Mouse (Mus musculus): ENCODE results near the gene Rtl10. TPM values are rescaled to one million over a fixed set of nuclear protein-coding genes. Genes with fewer than 3 reads are reported as not detected.

Rtl10 gene
- total and polyA plus RNA-seq, 3 experiments = 4.8 to 21.1 (median 9.8) TPM

DNA sequence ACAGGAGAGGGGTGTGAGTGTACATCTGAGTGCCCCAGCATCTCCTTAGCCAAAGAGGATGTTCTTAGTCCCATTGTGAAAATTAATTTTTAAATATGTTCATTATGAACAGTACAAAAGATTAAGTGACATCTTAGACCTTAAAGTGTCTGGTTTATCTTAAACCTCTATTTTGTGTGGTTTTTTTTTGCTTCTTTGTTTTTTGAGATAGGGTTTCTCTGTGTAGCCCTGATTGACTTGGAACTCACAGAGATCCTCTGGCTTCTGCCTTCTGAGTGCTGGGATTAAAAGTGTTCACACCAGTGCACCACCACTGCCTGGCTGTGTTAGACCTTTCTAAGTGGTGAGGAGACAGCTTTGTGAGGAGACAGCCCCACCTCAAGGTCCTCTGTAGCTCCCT lies 40.0 kb upstream of the Rtl10 start:
- Histone ChIP-seq H3K36me3 (replicated peaks in 1 of 2; ENCODE audit: control insufficient read depth in 1 of 2, insufficient read depth in 1 of 2, low read length in 1 of 2) (peaks cover 27 to 82% of the 10 kb centered on the region in 2 experiments), H3K4me2 (ENCODE audit: insufficient read depth, low read depth, poor library complexity, severe bottlenecking) (no peak overlapping the region)
- TF ChIP-seq EP300 (IDR thresholded peaks at IDR 0.05; ENCODE audit: low read length) = no peak

DNA sequence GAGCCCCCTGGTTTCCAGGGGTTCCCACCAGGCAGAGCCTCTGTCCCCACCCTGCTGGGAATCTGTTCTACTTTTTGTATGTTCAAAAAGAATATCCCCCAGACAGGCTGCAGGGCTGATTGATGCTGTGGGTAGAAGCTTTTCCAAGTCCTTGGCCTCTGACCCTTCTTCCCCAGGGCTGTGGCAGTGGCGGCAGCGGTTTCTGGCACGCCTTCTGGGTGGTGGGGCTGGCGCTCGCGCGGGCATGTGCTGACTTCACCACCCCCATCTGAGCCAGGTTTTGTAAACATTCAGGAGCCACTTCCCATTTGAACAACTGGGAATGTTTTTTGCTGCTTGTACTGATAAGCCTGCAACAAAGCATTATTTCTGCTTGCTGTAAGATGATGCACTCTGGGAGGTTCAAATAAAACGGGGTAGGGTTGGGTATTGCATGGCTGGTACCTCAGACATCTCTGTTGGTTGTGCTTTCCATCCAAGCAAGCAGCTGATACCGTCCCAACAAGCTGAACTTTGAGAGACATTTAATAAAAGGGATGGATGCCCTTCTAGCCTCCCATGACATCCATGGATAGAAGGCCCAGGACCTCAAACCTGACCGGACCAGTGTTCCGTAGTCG lies 39.3 kb upstream of the Rtl10 start:
- Histone ChIP-seq H3K4me3 (replicated peaks in 1 of 3; ENCODE audit: low read depth in 2 of 3, low read length in 2 of 3, poor library complexity in 1 of 3) (no peak overlapping the region), H3K4me1 (ENCODE audit: control insufficient read depth in 1 of 2, insufficient read depth in 2 of 2) (peaks cover 12 to 47% of the 10 kb centered on the region in 2 experiments), H3K79me2 (replicated peaks; ENCODE audit: control insufficient read depth, extremely low read depth, insufficient read depth, poor library complexity, severe bottlenecking) (no peaks in the 10 kb centered on the region), H3K9ac (ENCODE audit: insufficient read depth, low read depth) (no peak overlapping the region), H3K4me2 (ENCODE audit: insufficient read depth, low read depth, poor library complexity, severe bottlenecking) (no peak overlapping the region; the same call in 1 of the 2 replicates), H3K9me3 (replicated peaks; ENCODE audit: low read length) (no peaks in the 10 kb centered on the region), H3K36me3 (replicated peaks in 1 of 2; ENCODE audit: control insufficient read depth in 1 of 2, insufficient read depth in 1 of 2, low read length in 1 of 2) (peaks cover 25 to 80% of the 10 kb centered on the region in 2 experiments), H3K27me3 (replicated peaks) (no peaks in the 10 kb centered on the region), H3K27ac (ENCODE audit: insufficient read depth, low read depth) (no peak overlapping the region)
- in situ Hi-C loops (cut with MboI; ENCODE audit: low pct_ligation_motif_present, low pct_unique_long_range_greater_than_20kb, low sequenced_read_pairs) = no loop called here
- TF ChIP-seq ZC3H11A (IDR thresholded peaks at IDR 0.05; ENCODE audit: low read depth, low read length) (no peak), UBTF (IDR thresholded peaks at IDR 0.05; ENCODE audit: low read depth, low read length) (no peak), RCOR1 (conservative IDR thresholded peaks at IDR 0.05; ENCODE audit: low read depth, low read length) (no peak), EP300 (IDR thresholded peaks at IDR 0.05; ENCODE audit: low read length) (no peak), BHLHE40 (IDR thresholded peaks at IDR 0.05; ENCODE audit: low read depth, low read length) (no peak), CHD2 (IDR thresholded peaks at IDR 0.05; ENCODE audit: low read length) (no peak), CTCF (conservative IDR thresholded peaks at IDR 0.05 in 1 of 2, IDR thresholded peaks at IDR 0.05 in 1 of 2; ENCODE audit: low read depth in 2 of 2, low read length in 2 of 2) (no peak), POLR2A (IDR thresholded peaks at IDR 0.05; ENCODE audit: low read depth, low read length) (no peak), POLR2AphosphoS2 (IDR thresholded peaks at IDR 0.05; ENCODE audit: low read depth, low read length) (no peak), E2F4 (IDR thresholded peaks at IDR 0.05; ENCODE audit: insufficient replicate concordance, low read depth, low read length) (no peak), MEF2A (IDR thresholded peaks at IDR 0.05; ENCODE audit: borderline replicate concordance, low read depth, low read length) (no peak), SIN3A (IDR thresholded peaks at IDR 0.05; ENCODE audit: low read length) (no peak), ZNF384 (IDR thresholded peaks at IDR 0.05; ENCODE audit: low read depth, low read length) (no peak), MAZ (IDR thresholded peaks at IDR 0.05; ENCODE audit: low read depth, low read length) (no peak)
- dilution Hi-C loops (cut with MboI; ENCODE audit: extremely low pct_ligation_motif_present, extremely low pct_unique_long_range_greater_than_20kb, low sequenced_read_pairs) = no loop called here
- DNase-seq (ENCODE audit: extremely low read depth) = no peak

More for the DNA sequence above, 40.0 kb upstream of the Rtl10 start:
- H3K4me3 ChIP-seq (replicated peaks in 1 of 3; ENCODE audit: low read depth in 2 of 3, low read length in 2 of 3, poor library complexity in 1 of 3) = no peak overlapping the region
- H3K27ac ChIP-seq (ENCODE audit: insufficient read depth, low read depth) = no peak overlapping the region
- in situ Hi-C loops (cut with MboI; ENCODE audit: low pct_ligation_motif_present, low pct_unique_long_range_greater_than_20kb, low sequenced_read_pairs) (no loop called here), dilution Hi-C loops (cut with MboI; ENCODE audit: extremely low pct_ligation_motif_present, extremely low pct_unique_long_range_greater_than_20kb, low sequenced_read_pairs) (no loop called here)
- H3K27me3 ChIP-seq (replicated peaks) = no peaks in the 10 kb centered on the region
- H3K9me3 ChIP-seq (replicated peaks; ENCODE audit: low read length) = no peaks in the 10 kb centered on the region
- no peak overlapping the region for H3K9ac ChIP-seq (ENCODE audit: insufficient read depth, low read depth)
- H3K79me2 ChIP-seq (replicated peaks; ENCODE audit: control insufficient read depth, extremely low read depth, insufficient read depth, poor library complexity, severe bottlenecking) = no peaks in the 10 kb centered on the region
- no peak for DNase-seq (ENCODE audit: extremely low read depth)
- peaks cover 12 to 42% of the 10 kb centered on the region in 2 experiments for H3K4me1 ChIP-seq (ENCODE audit: control insufficient read depth in 1 of 2, insufficient read depth in 2 of 2)
